Mouse (Mus musculus) E14TG2a.4 (cell line): ENCODE data around the gene Cgnl1.

Experiments
- CTCF ChIP-seq: conservative IDR thresholded peaks from 2 replicates; pipeline ENCODE4 v1.5.1; 2014; ENCODE audit warnings: low read length
- POU5F1 ChIP-seq: IDR thresholded peaks from 2 replicates; pipeline ENCODE4 v1.6.1; 2014; ENCODE audit warnings: low read length, borderline replicate concordance

DNA sequence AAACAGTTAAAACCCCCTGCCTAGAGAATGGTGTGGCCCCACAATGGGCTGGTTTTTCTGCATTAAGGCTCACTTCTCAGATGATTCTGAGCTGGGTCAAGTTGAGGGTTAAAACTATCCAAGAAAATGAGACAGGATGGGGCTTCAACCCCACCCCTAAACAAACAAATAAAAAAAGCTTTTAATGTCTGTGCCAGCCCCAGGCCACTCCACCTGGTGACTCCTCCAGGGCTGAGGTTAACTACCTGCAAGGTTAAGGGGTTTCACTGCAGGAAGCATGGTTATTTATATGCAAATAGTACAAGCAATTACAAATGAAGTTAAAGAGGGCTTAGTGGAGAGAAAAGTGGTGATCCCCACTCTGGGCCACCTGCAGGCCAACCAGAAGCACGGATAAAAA, 8.1 kb downstream of the Cgnl1 start:
- peak; percentile 51; the same call in 1 of the 2 replicates for TF ChIP-seq POU5F1
- no peak for TF ChIP-seq CTCF
